Mouse (Mus musculus): ENCODE results near the gene Lpp.

- no peak for TF ChIP-seq EP300 (IDR thresholded peaks at IDR 0.05; ENCODE audit: low read depth in 1 of 2, low read length in 2 of 2)
- no peak for TF ChIP-seq TCF12 (IDR thresholded peaks at IDR 0.05; ENCODE audit: low read depth, low read length)
- no peak for TF ChIP-seq MAZ (IDR thresholded peaks at IDR 0.05; ENCODE audit: low read depth, low read length)
- TF ChIP-seq CTCF (IDR thresholded peaks at IDR 0.05 in 2 of 3, conservative IDR thresholded peaks at IDR 0.05 in 1 of 3; ENCODE audit: control insufficient read depth in 1 of 3, insufficient read depth in 1 of 3, low read depth in 2 of 3, low read length in 3 of 3, poor library complexity in 1 of 3, severe bottlenecking in 1 of 3), result no peak
- TF ChIP-seq CHD2 (IDR thresholded peaks at IDR 0.05; ENCODE audit: low read length), result no peak
- TF ChIP-seq POLR2A (IDR thresholded peaks at IDR 0.05; ENCODE audit: control insufficient read depth in 1 of 2, insufficient read depth in 1 of 2, low read depth in 1 of 2, low read length in 2 of 2, poor library complexity in 1 of 2), result no peak
- no peak for TF ChIP-seq E2F4 (IDR thresholded peaks at IDR 0.05; ENCODE audit: borderline replicate concordance, low read depth, low read length)
- TF ChIP-seq GABPA (IDR thresholded peaks at IDR 0.05; ENCODE audit: low read depth, low read length), result no peak
- TF ChIP-seq SMC3 (IDR thresholded peaks at IDR 0.05; ENCODE audit: low read depth, low read length), result no peak
- TF ChIP-seq RAD21 (IDR thresholded peaks at IDR 0.05; ENCODE audit: low read depth, low read length), result no peak
These were observed 424.1 kb downstream of the Lpp start for GRCm38 (mm10) chr16:24817381-24817780.
